Mouse (Mus musculus) heart, adult 2 months (tissue): ENCODE measurements around the gene Zfhx3.

Source experiments
- CTCF ChIP-seq: fragments of 200-600 bp; IDR thresholded peaks from 2 replicates; pipeline ENCODE4 v1.8.1; 2022; ENCODE audit warnings: antibody characterized with exemption, mild to moderate bottlenecking, moderate library complexity
- EP300 ChIP-seq: fragments of 200-500 bp; IDR thresholded peaks from 2 replicates; pipeline ENCODE4 v1.6.1; 2011; ENCODE audit warnings: low read depth, low read length, control low read depth; ENCODE audit not compliant: insufficient read depth
- POLR2A ChIP-seq: fragments of 200-500 bp; IDR thresholded peaks from 2 replicates; pipeline ENCODE4 v1.6.1; 2011; ENCODE audit warnings: mild to moderate bottlenecking, low read depth, low read length, control low read depth; ENCODE audit not compliant: insufficient read depth

DNA sequence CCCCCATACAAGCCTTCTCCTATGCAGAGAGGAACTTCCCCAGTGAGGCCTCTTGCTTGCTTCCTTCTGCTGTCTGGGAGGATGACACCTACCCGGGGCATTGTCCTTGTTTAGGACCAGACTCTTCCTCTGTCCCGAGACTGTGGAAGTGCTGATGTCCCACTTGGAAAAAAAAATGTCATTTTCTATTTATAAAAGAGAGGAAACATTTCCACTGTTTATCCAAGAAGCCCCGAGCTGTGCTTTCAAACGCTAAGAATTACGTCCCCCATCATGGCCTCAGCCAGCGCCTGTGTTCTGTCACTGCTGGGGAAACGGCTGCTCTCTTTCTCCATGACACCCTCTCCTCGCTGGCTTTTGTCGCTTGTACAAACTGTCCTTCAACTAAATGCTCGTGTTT is 951.8 kb downstream of the Zfhx3 start:
- TF ChIP-seq POLR2A (no peak), CTCF (no peak), EP300 (no peak)
